Mouse (Mus musculus): ENCODE measurements around the gene Rcsd1.

The Rcsd1 gene

GRCm38 (mm10) chr1:165709629-165710256, at the start of gene Rcsd1:
Gene Rcsd1 (minus strand): TSS chr1:165709757.
- DNase-seq (ENCODE audit: low read depth in 2 of 2, low spot score in 2 of 2) = peak; percentile 46 to 69

- no peak for DNase-seq (ENCODE audit: low read depth in 2 of 2, low spot score in 2 of 2)
Measured at GRCm38 (mm10) chr1:165755194-165755593, 45.6 kb upstream of the Rcsd1 start.

GRCm38 (mm10) chr1:165754205-165754604, 44.6 kb upstream of the Rcsd1 start:
- no peak for DNase-seq (ENCODE audit: low read depth in 2 of 2, low spot score in 2 of 2)

- no peak for DNase-seq (ENCODE audit: low read depth in 2 of 2, low spot score in 2 of 2)
Measured at GRCm38 (mm10) chr1:165751838-165752237, 42.3 kb upstream of the Rcsd1 start.

GRCm38 (mm10) chr1:165751142-165751541, 41.6 kb upstream of the Rcsd1 start:
- no peak for DNase-seq (ENCODE audit: low read depth in 2 of 2, low spot score in 2 of 2)

GRCm38 (mm10) chr1:165748053-165748452, 38.5 kb upstream of the Rcsd1 start:
- DNase-seq (ENCODE audit: low read depth in 2 of 2, low spot score in 2 of 2) = no peak

- no peak for DNase-seq (ENCODE audit: low read depth in 2 of 2, low spot score in 2 of 2)
Measured at GRCm38 (mm10) chr1:165741989-165742388, 32.4 kb upstream of the Rcsd1 start.

- no peak for DNase-seq (ENCODE audit: low read depth in 2 of 2, low spot score in 2 of 2)
Measured at GRCm38 (mm10) chr1:165738985-165739384, 29.4 kb upstream of the Rcsd1 start.

- DNase-seq (ENCODE audit: low read depth in 2 of 2, low spot score in 2 of 2) = no peak
Measured at GRCm38 (mm10) chr1:165737867-165738266, 28.3 kb upstream of the Rcsd1 start.

GRCm38 (mm10) chr1:165737451-165737850, 27.9 kb upstream of the Rcsd1 start:
- DNase-seq (ENCODE audit: low read depth in 2 of 2, low spot score in 2 of 2) = no peak

- DNase-seq (ENCODE audit: low read depth in 2 of 2, low spot score in 2 of 2) = peak; percentile 84 to 89
Measured at GRCm38 (mm10) chr1:165735826-165736818, 26.6 kb upstream of the Rcsd1 start.

- no peak for DNase-seq (ENCODE audit: low read depth in 2 of 2, low spot score in 2 of 2)
Measured at GRCm38 (mm10) chr1:165734840-165735239, 25.3 kb upstream of the Rcsd1 start.

GRCm38 (mm10) chr1:165731553-165731952, 22.0 kb upstream of the Rcsd1 start:
- no peak for DNase-seq (ENCODE audit: low read depth in 2 of 2, low spot score in 2 of 2)

- peak in 1 of 2 experiments; percentile 39 for DNase-seq (ENCODE audit: low read depth in 2 of 2, low spot score in 2 of 2)
Measured at GRCm38 (mm10) chr1:165730129-165730528, 20.6 kb upstream of the Rcsd1 start.

- DNase-seq (ENCODE audit: low read depth in 2 of 2, low spot score in 2 of 2) = no peak
Measured at GRCm38 (mm10) chr1:165728057-165728639, 18.6 kb upstream of the Rcsd1 start.

- DNase-seq (ENCODE audit: low read depth in 2 of 2, low spot score in 2 of 2) = no peak
Measured at GRCm38 (mm10) chr1:165726986-165727385, 17.4 kb upstream of the Rcsd1 start.

- DNase-seq (ENCODE audit: low read depth in 2 of 2, low spot score in 2 of 2) = no peak
Measured at GRCm38 (mm10) chr1:165725039-165725644, 15.6 kb upstream of the Rcsd1 start.

GRCm38 (mm10) chr1:165724219-165725033, 14.9 kb upstream of the Rcsd1 start:
- DNase-seq (ENCODE audit: low read depth in 2 of 2, low spot score in 2 of 2) = no peak

GRCm38 (mm10) chr1:165722531-165723123, 13.1 kb upstream of the Rcsd1 start:
- no peak for DNase-seq (ENCODE audit: low read depth in 2 of 2, low spot score in 2 of 2)

GRCm38 (mm10) chr1:165718543-165719105, 9.1 kb upstream of the Rcsd1 start:
- DNase-seq (ENCODE audit: low read depth in 2 of 2, low spot score in 2 of 2) = no peak

Data from CD8-positive naive resting alpha-beta T cell, adult 2 months (primary cell).